Mouse (Mus musculus) hematopoietic stem cell, adult 5-6 weeks (primary cell): ENCODE measurements around the gene Sdr9c7. TPM values are rescaled to one million over a fixed set of nuclear protein-coding genes. Genes with fewer than 3 reads are reported as not detected.

Experiments
- ATAC-seq, 2 experiments: fragments of 125-278 bp in 1 of 2; replicated peaks in 1 of 2; 2 replicates each; pipeline ENCODE4 v1.8.0; 2016 to 2017; ENCODE audit warnings: inconsistent platforms in 2 of 2, mild to moderate bottlenecking in 2 of 2, moderate number of reproducible peaks in 2 of 2, low read depth in 1 of 2, moderate TSS enrichment in 1 of 2; ENCODE audit not compliant: low FRiP score in 2 of 2, poor library complexity in 2 of 2, severe bottlenecking in 2 of 2, insufficient read depth in 1 of 2, low TSS enrichment in 1 of 2
- total RNA-seq: library from RNA; stranded (forward); fragments of 172-1452, 232-1000 nt; gene quantifications from 2 replicates; pipeline ENCODE4 v1.2.3, GENCODE M21; 2017

Sdr9c7 gene
- total RNA-seq = not detected in 2 replicates

- ATAC-seq = no peak
Observed at GRCm38 (mm10) chr10:127898218-127898617, at the start of gene Sdr9c7. Sdr9c7 (plus strand) TSS chr10:127898518.

GRCm38 (mm10) chr10:127849628-127850027 is 48.7 kb upstream of the Sdr9c7 start, which contains the start of gene Rdh19:
Rdh19 (plus strand) TSS chr10:127849928.
- no peak for ATAC-seq

GRCm38 (mm10) chr10:127856376-127856775 is 41.9 kb upstream of the Sdr9c7 start:
- no peak for ATAC-seq

- no peak for ATAC-seq
Observed at GRCm38 (mm10) chr10:127864931-127865330, 33.4 kb upstream of the Sdr9c7 start.

- no peak for ATAC-seq
Observed at GRCm38 (mm10) chr10:127866232-127866631, 32.1 kb upstream of the Sdr9c7 start, which contains the start of gene Rdh16f2. Rdh16f2 (plus strand) TSS chr10:127866474.

- ATAC-seq = no peak
Observed at GRCm38 (mm10) chr10:127872484-127872883, 25.8 kb upstream of the Sdr9c7 start.

- ATAC-seq = no peak; a peak in 1 of 4 replicates
Observed at GRCm38 (mm10) chr10:127877681-127878080, 20.6 kb upstream of the Sdr9c7 start.

- no peak for ATAC-seq
Observed at GRCm38 (mm10) chr10:127878262-127879057, 19.9 kb upstream of the Sdr9c7 start.

- no peak for ATAC-seq
Observed at GRCm38 (mm10) chr10:127879155-127879688, 19.1 kb upstream of the Sdr9c7 start.

GRCm38 (mm10) chr10:127881041-127881440 is 17.3 kb upstream of the Sdr9c7 start:
- ATAC-seq = no peak

- no peak for ATAC-seq
Observed at GRCm38 (mm10) chr10:127886551-127886950, 11.8 kb upstream of the Sdr9c7 start.

GRCm38 (mm10) chr10:127886971-127887370 is 11.3 kb upstream of the Sdr9c7 start:
- no peak for ATAC-seq

- ATAC-seq = no peak
Observed at GRCm38 (mm10) chr10:127888605-127889004, 9.7 kb upstream of the Sdr9c7 start, which contains the start of gene Rdh7. Rdh7 (minus strand) TSS chr10:127888817.

- ATAC-seq = no peak
Observed at GRCm38 (mm10) chr10:127891481-127891880, 6.8 kb upstream of the Sdr9c7 start.

- peak; percentile 68 to 89 for ATAC-seq
Observed at GRCm38 (mm10) chr10:127893163-127894022, 4.9 kb upstream of the Sdr9c7 start.

- ATAC-seq = no peak
Observed at GRCm38 (mm10) chr10:127896705-127897104, 1.6 kb upstream of the Sdr9c7 start.

GRCm38 (mm10) chr10:127897506-127897905 is 812 bp upstream of the Sdr9c7 start:
- no peak for ATAC-seq

- no peak for ATAC-seq
Observed at GRCm38 (mm10) chr10:127899783-127900182, 1.5 kb downstream of the Sdr9c7 start.
